Mouse (Mus musculus) heart, postnatal 4 days (tissue): Measurements from ENCODE around the gene Pnldc1. TPM values are rescaled to one million over a fixed set of nuclear protein-coding genes. Genes with fewer than 3 reads are reported as not detected.

Experiments used
- DNase-seq: peaks from one replicate; pipeline ENCODE4 v3.0.0; 2021
- microRNA-seq, 2 experiments: library from miRNA; unstranded; fragments of <30 nt; microRNA quantifications; one replicate each; pipeline ENCODE4 v1.2.0; 2021 to 2022
- total RNA-seq, 2 experiments: library from RNA; stranded (reverse); gene quantifications; 2 replicates each; pipeline ENCODE4 v1.2.3; 2021

Pnldc1 gene
- total RNA-seq, 2 experiments from 2014 or later, result 1.5 to 1.8 TPM

DNA sequence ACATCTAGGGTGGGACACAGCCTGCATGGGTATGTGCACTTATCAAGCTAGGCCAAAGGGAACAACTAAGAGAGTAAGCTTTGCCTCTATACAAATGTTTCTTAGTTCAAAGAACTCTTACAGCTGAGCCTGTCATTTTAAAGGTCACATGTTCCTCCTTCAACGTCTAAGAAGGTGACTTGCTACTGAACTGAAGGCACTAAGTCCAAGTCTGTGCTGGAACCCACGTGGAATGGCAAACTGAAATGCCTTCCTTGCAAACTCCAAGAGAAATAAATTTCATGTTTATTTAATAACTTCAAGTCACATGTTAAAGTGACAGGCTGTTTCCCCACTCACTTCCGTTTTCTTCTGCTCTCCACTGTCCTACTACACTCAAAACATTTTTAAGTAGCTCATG is 52.6 kb downstream of the Pnldc1 start:
- no peak for DNase-seq

DNA sequence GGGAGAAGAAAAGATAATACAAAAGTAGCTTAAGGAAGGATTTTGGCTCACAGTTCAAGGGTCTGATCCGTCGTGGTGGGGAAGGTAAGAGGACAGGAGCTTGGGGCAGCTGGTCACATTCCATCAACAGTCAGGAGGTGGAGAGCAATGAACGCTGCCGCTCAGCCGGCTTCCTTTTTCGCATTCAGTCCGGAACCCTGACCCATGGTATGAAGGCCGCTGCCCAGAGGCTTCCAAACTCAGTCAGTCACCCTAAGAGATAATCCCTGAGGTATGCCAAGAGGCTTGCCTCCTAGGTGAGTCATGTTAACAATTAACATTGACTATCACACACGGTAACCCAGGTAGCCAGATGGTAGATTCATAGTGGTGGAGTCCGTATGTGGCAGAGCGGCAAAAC is 55.6 kb downstream of the Pnldc1 start:
- DNase-seq, result no peak

DNA sequence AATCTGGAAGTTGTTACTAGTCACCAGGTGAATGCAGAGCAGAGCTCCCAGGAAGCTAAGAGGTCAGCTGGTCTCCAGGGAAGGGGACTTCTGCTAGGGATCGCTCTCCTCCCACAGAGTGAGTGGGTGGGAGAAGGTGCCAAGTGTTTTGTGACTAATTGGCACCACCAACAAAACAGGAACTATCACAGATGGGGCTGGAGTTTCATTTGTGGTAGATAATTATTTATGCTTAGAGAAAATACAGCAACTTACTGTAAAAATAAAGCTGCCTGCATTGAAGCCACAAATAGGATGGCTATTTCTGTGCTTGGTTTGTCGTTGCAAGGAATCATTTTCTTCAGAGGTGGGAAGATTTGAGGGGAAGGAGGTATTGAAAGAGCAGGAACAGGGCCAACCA is 56.2 kb downstream of the Pnldc1 start:
- no peak for DNase-seq

DNA sequence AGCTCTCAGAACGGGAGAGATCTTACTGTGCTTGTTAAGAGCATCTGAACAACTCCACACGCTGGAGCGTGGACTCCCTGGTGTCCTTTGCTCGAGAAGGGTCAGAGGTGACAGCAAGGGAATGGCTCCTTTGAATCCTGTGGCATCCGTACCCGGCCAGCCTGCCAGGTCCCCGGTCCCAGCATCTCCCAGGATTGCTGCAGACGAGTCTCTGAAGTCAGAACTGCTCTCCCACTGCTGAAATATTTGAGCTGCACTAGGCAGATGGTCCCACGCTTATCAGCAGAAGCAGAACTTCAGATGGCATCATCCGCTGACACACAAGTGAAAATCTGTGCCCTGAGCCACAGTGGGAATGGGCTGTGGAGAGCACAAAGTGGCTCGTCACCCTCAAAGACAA is 58.3 kb downstream of the Pnldc1 start:
- no peak for DNase-seq

DNA sequence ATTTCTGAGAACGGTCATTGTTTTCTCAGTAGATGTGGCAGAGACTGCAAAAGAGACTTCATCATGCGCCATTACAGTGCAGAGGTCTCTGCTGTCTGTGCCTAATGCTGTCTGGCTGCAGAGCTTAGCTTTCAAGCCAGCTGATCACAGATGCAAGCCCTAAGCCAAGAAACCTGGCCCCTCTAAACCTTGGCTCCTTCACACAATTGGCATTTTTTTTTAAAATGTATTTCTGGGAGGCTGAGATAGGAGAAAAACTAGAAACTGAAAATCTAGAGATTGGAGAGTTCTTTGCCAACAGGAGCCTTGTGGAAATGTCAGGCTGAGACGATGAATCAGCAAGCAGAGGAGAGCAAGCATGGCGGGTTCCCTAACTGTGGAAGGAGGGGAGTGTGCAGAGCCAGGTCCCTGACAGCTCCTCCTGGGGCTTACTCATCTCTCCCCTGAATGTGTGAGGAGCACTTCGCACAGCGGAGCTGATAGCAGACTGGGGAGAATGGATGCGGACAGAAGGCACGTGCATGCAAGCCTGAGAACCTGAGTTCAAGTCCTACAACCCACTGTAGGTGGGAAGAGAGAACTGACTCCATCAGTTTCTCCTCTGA is 60.1 kb downstream of the Pnldc1 start:
- DNase-seq, result no peak

DNA sequence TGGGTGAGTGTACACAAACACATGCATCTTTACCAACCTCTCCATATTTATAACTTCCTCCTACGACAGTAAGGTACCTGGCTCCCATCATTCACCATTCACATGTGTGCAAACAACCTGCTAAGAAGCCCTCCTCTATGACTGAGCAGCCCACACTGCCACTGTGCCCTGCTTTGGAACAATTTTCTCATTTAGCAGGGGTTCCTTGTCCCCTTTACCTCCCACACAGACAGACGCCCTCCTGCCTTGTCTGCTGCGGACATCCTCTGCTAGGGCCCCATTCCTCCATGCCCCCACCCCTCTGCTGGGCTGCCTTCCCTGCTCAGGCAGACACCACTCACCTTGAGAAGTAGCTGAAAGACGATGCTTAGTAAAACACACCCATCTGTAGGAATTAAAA is 62.3 kb downstream of the Pnldc1 start:
- DNase-seq, result no peak

DNA sequence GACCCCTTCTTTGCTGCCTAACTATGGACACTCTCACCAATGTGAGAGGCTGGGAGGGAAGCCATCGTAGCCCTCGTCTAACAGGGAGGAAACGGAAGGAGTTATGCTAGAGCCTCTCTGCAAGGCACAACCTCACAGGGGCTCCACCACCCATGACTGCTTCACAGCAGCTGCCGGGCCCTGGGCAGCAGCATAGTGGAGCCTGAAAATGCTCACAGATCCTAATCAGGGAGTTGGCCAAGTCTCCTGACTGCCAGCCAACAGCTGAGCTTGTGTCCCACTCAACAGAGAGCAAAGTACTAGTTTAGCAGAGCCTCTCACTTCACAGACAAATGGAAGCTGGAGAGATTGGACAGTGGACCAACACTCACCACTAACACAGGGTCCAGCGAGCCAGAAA is 63.6 kb downstream of the Pnldc1 start:
- no peak for DNase-seq

DNA sequence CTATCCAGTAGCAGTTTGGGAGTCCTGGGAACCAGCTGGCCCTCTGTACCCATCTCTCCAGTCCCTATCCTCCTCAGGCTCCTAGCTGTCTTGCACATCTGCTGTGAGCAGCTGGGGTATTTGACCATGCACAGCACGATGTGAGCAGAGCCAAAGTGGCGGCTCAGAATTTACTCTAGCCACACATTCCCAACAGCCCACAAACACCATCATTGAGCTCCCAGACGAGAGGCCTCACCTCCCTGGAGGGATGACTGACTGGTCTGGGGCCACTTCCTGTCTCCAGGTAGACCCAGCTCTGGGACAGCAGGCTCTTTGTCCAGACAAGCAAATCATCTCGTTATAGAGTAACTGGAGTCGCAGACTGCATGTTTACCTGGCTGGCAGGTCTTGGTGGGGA is 64.2 kb downstream of the Pnldc1 start:
- no peak for DNase-seq

DNA sequence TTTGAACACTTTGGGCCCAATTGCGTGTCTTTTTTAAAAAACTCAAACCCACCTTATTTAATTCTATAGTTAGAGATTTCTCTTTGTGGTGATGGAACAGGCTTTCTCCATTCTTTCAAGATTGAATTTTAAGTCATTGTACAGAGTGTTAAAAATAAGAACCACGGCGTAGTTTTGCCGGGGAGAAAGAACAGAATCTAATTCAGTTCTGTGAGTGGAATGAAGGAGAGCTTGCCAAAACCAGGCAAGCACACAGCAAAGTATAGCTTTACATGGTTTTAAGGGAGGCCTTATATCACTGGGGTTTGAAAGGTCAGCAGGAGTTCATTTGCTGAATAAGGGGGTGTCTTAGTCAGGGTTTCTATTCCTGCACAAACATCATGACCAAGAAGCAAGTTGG is 65.5 kb downstream of the Pnldc1 start:
- no peak for DNase-seq

DNA sequence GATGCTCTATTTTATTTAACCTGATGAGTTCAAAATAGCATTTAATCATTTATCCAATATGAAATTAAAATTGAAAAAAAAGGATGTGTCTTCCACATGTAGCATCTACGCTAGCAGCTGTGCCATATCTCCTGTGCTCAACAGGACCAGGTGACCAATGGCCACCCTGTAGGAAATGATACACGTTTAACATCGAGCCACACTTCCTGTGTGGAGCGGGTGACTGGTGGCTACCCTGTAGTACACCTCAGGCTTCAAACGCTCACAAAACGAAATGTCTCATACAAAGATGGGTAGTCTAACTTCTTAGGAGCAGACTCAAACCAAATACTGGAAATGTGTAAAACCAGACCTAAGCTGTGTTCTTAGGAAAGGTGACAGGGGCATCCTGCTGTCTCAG is 66.2 kb downstream of the Pnldc1 start:
- DNase-seq, result no peak

DNA sequence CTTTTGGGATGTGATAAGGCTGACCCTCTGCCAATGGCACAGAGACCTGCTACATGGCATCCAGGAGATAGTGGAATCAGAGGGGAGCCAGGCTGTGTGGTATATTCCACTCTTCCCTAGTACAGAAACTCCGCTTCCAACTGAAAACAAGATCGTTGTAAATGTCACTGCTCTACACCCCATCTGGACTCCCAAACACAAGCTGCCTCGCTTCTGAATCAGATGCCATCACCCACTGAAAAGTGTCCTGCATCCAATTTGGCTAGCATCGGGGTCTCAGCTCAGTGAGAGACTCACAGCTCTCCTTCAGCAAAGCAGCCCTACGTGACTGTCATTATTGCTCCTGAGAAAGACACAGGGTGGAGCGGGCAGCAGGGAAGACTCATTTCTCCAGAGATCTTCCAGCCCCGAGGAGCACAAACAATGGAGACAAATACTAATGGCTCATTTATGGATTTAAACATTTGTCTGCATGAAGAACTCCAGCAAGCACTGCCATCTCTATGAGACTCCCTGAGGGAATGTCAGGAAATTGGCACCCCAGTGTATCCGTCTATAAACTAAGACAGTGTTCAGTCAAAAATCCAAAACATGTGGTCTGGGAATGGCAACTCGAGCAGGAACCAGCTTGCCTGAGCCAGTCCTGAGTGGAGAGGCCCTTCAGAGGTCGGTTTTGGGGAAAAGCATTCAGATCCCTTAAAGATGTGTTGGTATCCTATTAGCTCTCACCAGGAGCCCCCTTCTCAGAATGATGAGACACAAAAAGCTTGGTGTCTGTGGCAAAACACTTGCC is 70.4 kb downstream of the Pnldc1 start:
- DNase-seq, result no peak

Small RNA genes within 50 kb of the gene (microRNA-seq; reads per million reads assigned to microRNA genes)
- 0 reads per million in 2 experiments for gene Gm24085

Other genes starting within 250 kb of the Pnldc1 start
- 10 to 100 TPM; 10.3 to 13.9 TPM for gene Slc22a1, start 234.4 kb downstream of the Pnldc1 start, total RNA-seq
- gene Igf2r, start 140.6 kb downstream of the Pnldc1 start, total RNA-seq, result 100 to 1,000 TPM; 318 TPM
- gene Mas1, start 42.1 kb downstream of the Pnldc1 start, total RNA-seq, result under 1 TPM; 0.34 to 0.41 TPM
- under 1 TPM; 0.36 to 0.95 TPM for gene Mrgprh, start 34.2 kb downstream of the Pnldc1 start, total RNA-seq
- gene Tcp1, start 5.5 kb upstream of the Pnldc1 start, total RNA-seq, result 100 to 1,000 TPM; 292 to 296 TPM
- 100 to 1,000 TPM; 162 to 168 TPM for gene Mrpl18, start 6.1 kb upstream of the Pnldc1 start, total RNA-seq
- gene Acat3, start 30.4 kb upstream of the Pnldc1 start, total RNA-seq, result not detected
- 10 to 100 TPM; 20.3 to 21.1 TPM for gene Acat2, start 50.5 kb upstream of the Pnldc1 start, total RNA-seq
- 10 to 100 TPM; 54.9 to 56.8 TPM for gene Wtap, start 83.9 kb upstream of the Pnldc1 start, total RNA-seq
- gene Sod2, start 96.6 kb upstream of the Pnldc1 start, total RNA-seq, result 100 to 1,000 TPM; 589 to 631 TPM
- under 1 TPM in 1 of 2 experiments, not detected in 1; 0.23 TPM for gene Gpr31b, start 142.1 kb upstream of the Pnldc1 start, total RNA-seq
- 1 to 10 TPM in 1 of 2 experiments, under 1 TPM in 1; 0.34 to 1.2 TPM for gene Tcp10b, start 150.9 kb upstream of the Pnldc1 start, total RNA-seq
- not detected for gene Unc93a, start 221.6 kb upstream of the Pnldc1 start, total RNA-seq